In genomic region chr13:111810998-111811628, GRCm38 (mm10) we compare ENCODE assay signal across 30 mouse cellular contexts. TPM values are rescaled to one million over a fixed set of nuclear protein-coding genes. Genes with fewer than 3 reads are reported as not detected.
DNase-seq lines count a peak whose midpoint lies in the region; ATAC-seq and TF ChIP-seq lines count a peak whose summit lies in the region.
"Had no signal": no experiment of that assay in that cellular context is flagged by ENCODE, and none has a peak within 500 bp of the region (broad histone marks: within the 10 kb centered on the region; RNA-seq: fewer than 3 reads in every experiment).

No protein-coding gene starts in this region.

- ATAC-seq in kidney, postnatal 0 days (replicated peaks; ENCODE audit: low FRiP score, low read depth): no peak
- no peak for ATAC-seq in forebrain, postnatal 0 days
- ATAC-seq: forebrain, embryonic 15.5 days; inflammation-experienced regulatory T-cells, adult 6 months; midbrain, embryonic 15.5 days; Patski had no signal

- no peak overlapping the region for H3K4me3 ChIP-seq in kidney, adult 2 months (ENCODE audit: insufficient read depth, low read depth, low read length)
- H3K4me3 ChIP-seq in kidney, postnatal 0 days (replicated peaks; ENCODE audit: low read depth, low read length): no peak overlapping the region
- H3K4me3 ChIP-seq in forebrain, postnatal 0 days (ENCODE audit: low read depth, low read length): no peak overlapping the region
- H3K4me3 ChIP-seq: embryonic facial prominence, embryonic 13.5 days; forebrain, embryonic 10.5 days; forebrain, embryonic 15.5 days; gastrocnemius, adult 2 months; heart, adult 2 months; heart, embryonic 12.5 days; left cerebral cortex, adult 2 months; limb, embryonic 13.5 days; lung, embryonic 15.5 days; midbrain, embryonic 10.5 days; midbrain, embryonic 15.5 days; neural tube, embryonic 15.5 days; stomach, embryonic 15.5 days had no signal

- H3K27ac ChIP-seq in kidney, adult 2 months (ENCODE audit: insufficient read depth, low read depth, low read length): peak overlapping the region; percentile 89
- H3K27ac ChIP-seq in kidney, postnatal 0 days: peak overlapping the region; percentile 33; the same call in 1 of the 2 replicates
- H3K27ac ChIP-seq in forebrain, postnatal 0 days (ENCODE audit: low read depth, low read length): no peak overlapping the region
- H3K27ac ChIP-seq: embryonic facial prominence, embryonic 13.5 days; forebrain, embryonic 10.5 days; forebrain, embryonic 15.5 days; gastrocnemius, adult 2 months; heart, adult 2 months; hindbrain, embryonic 14.5 days; left cerebral cortex, adult 2 months; limb, embryonic 13.5 days; lung, embryonic 15.5 days; midbrain, embryonic 10.5 days; midbrain, embryonic 15.5 days; neural tube, embryonic 15.5 days; stomach, embryonic 15.5 days had no signal

- peaks cover 6% of the 10 kb centered on the region; the same call in 1 of the 2 replicates for H3K4me1 ChIP-seq in kidney, adult 2 months (ENCODE audit: control insufficient read depth, insufficient read depth, low read length)
- peaks cover 3% of the 10 kb centered on the region; the same call in 1 of the 2 replicates for H3K4me1 ChIP-seq in kidney, postnatal 0 days (replicated peaks; ENCODE audit: insufficient read depth, low read length)
- no peaks in the 10 kb centered on the region for H3K4me1 ChIP-seq in forebrain, postnatal 0 days (ENCODE audit: insufficient read depth)
- H3K4me1 ChIP-seq: heart, embryonic 12.5 days had no signal

- no peak overlapping the region for H3K9ac ChIP-seq in kidney, postnatal 0 days (ENCODE audit: low read depth, low read length)
- H3K9ac ChIP-seq in forebrain, postnatal 0 days: no peak overlapping the region
- H3K9ac ChIP-seq: embryonic facial prominence, embryonic 13.5 days; forebrain, embryonic 15.5 days; heart, embryonic 12.5 days; hindbrain, embryonic 14.5 days; limb, embryonic 13.5 days; lung, embryonic 15.5 days; midbrain, embryonic 15.5 days; neural tube, embryonic 15.5 days; stomach, embryonic 15.5 days had no signal

- WGBS in kidney, adult 2 months: 37% methylated on average over 13 of the region's 13 CpGs
- 57% methylated on average over 13 of the region's 13 CpGs for WGBS in kidney, postnatal 0 days
- WGBS in forebrain, postnatal 0 days: 87% methylated on average over 13 of the region's 13 CpGs

- no peaks in the 10 kb centered on the region for H3K27me3 ChIP-seq in kidney, adult 2 months (replicated peaks; ENCODE audit: control insufficient read depth, insufficient read depth, low read length)
- H3K27me3 ChIP-seq in kidney, postnatal 0 days (ENCODE audit: insufficient read depth, low read length): no peaks in the 10 kb centered on the region
- 0 out of 2 replicates have a peak, but pooled peaks cover 5% of the 10 kb centered on the region for H3K27me3 ChIP-seq in forebrain, postnatal 0 days (ENCODE audit: insufficient read depth, low read length)
- H3K27me3 ChIP-seq: heart, embryonic 12.5 days; lung, embryonic 15.5 days; midbrain, embryonic 15.5 days; neural tube, embryonic 15.5 days; Patski; stomach, embryonic 15.5 days had no signal

- peak; percentile 14 for DNase-seq in cerebellum, adult 9-10 months
- no peak for DNase-seq in cerebellum, postnatal 25 days
- peak; percentile 89 for DNase-seq in kidney, adult 2 months
- no peak for DNase-seq in kidney, postnatal 0 days (ENCODE audit: low spot score)
- DNase-seq in kidney, postnatal 4 days: peak; percentile 37 to 56
- no peak for DNase-seq in adrenal gland, adult 18-20 months (ENCODE audit: low spot score in 2 of 2)
- DNase-seq in forebrain, postnatal 0 days: no peak
- DNase-seq: adrenal gland, postnatal 25 days; cerebellum, adult 2 months; gastrocnemius, adult 2 months; gastrocnemius, postnatal 36 days; heart, adult 2 months; layer of hippocampus, adult 9-11 months; right cerebral cortex, postnatal 25 days; thymus, postnatal 14 days had no signal

- no peak for TF ChIP-seq CTCF in kidney, adult 2 months (conservative IDR thresholded peaks at IDR 0.05; ENCODE audit: insufficient read depth, insufficient read length, low read depth, low read length)
- TF ChIP-seq CTCF in kidney, postnatal 0 days (IDR thresholded peaks at IDR 0.05; ENCODE audit: low read depth): no peak
- TF ChIP-seq CTCF in forebrain, postnatal 0 days (IDR thresholded peaks at IDR 0.05; ENCODE audit: low read depth): no peak

- no peaks in the 10 kb centered on the region for H3K9me3 ChIP-seq in kidney, postnatal 0 days (replicated peaks; ENCODE audit: low read length)
- no peaks in the 10 kb centered on the region for H3K9me3 ChIP-seq in forebrain, postnatal 0 days (ENCODE audit: low read length)
- H3K9me3 ChIP-seq: forebrain, embryonic 15.5 days; limb, embryonic 13.5 days; midbrain, embryonic 10.5 days; midbrain, embryonic 15.5 days; neural tube, embryonic 15.5 days; stomach, embryonic 15.5 days had no signal

- no peak overlapping the region for H3K4me2 ChIP-seq in kidney, postnatal 0 days (ENCODE audit: low read length)
- H3K4me2 ChIP-seq in forebrain, postnatal 0 days (ENCODE audit: low read depth): no peak overlapping the region
- H3K4me2 ChIP-seq: embryonic facial prominence, embryonic 13.5 days; forebrain, embryonic 15.5 days; heart, embryonic 12.5 days; hindbrain, embryonic 14.5 days; limb, embryonic 13.5 days; liver, embryonic 11.5 days; lung, embryonic 15.5 days; midbrain, embryonic 15.5 days; neural tube, embryonic 15.5 days; stomach, embryonic 15.5 days had no signal

- no peak for TF ChIP-seq POLR2A in kidney, adult 2 months (IDR thresholded peaks at IDR 0.05; ENCODE audit: low read depth, low read length)

- H3K36me3 ChIP-seq in kidney, adult 2 months (ENCODE audit: control insufficient read depth, insufficient read depth, low read length): no peaks in the 10 kb centered on the region
- H3K36me3 ChIP-seq in kidney, postnatal 0 days (ENCODE audit: insufficient read depth, low read length): no peaks in the 10 kb centered on the region
- H3K36me3 ChIP-seq in forebrain, postnatal 0 days (ENCODE audit: insufficient read depth): no peaks in the 10 kb centered on the region
- H3K36me3 ChIP-seq: embryonic facial prominence, embryonic 13.5 days; forebrain, embryonic 10.5 days; forebrain, embryonic 15.5 days; heart, embryonic 12.5 days; limb, embryonic 13.5 days; lung, embryonic 15.5 days; midbrain, embryonic 10.5 days; midbrain, embryonic 15.5 days; neural tube, embryonic 15.5 days; stomach, embryonic 15.5 days had no signal

RNA-seq across cellular contexts. Expression of gene Map3k1, which starts 2.3 kb away (rescaled TPM):
- polyA plus RNA-seq in kidney, adult 2 months (2012; rRNA removed): 16.6 and 17.8 TPM in 2 replicates
- 30.3 and 33.1 TPM in 2 replicates for polyA plus RNA-seq in kidney, postnatal 0 days (2015; fragmentation: Nextera tagmentation; extraction: Ambion mirVana)
- total RNA-seq in adrenal gland, adult 18-20 months (2021): 10 to 100 TPM; 38.2 to 42.7 TPM
- total RNA-seq in forebrain, postnatal 0 days (2014; rRNA removed): 14.3 and 18.9 TPM in 2 replicates
- 4.0 and 7.0 TPM in 2 replicates for polyA plus RNA-seq in forebrain, postnatal 0 days (2015; fragmentation: Nextera tagmentation; extraction: Ambion mirVana)

Comparison
In these comparisons a context has a peak if more than half of its experiments do, and no peak if none do; other contexts are left out.
1. DNase-seq: peak in cerebellum, adult 9-10 months (single experiment), kidney, adult 2 months (single experiment) and kidney, postnatal 4 days (2 of 2); none in cerebellum, postnatal 25 days (0 of 2), kidney, postnatal 0 days (single experiment), adrenal gland, adult 18-20 months (0 of 2) and forebrain, postnatal 0 days (single experiment).